Mouse (Mus musculus) midbrain, embryonic 14.5 days (tissue): ENCODE results near the gene Nuak1. TPM values are rescaled to one million over a fixed set of nuclear protein-coding genes. Genes with fewer than 3 reads are reported as not detected.

Experiments
- ATAC-seq: fragments of 200-750 bp; cut with Nextera tagmentation; 2 replicates; pipeline ENCODE4 v1.8.0; 2017; ENCODE audit warnings: moderate number of reproducible peaks, moderate library complexity; ENCODE audit not compliant: low FRiP score, low TSS enrichment
- DNase-seq: peaks from one replicate; pipeline ENCODE4 v3.0.0-alpha.2; 2015
- H3K27ac ChIP-seq: fragments of 300-500 bp; sonication (generic); replicated peaks from 2 replicates; pipeline ENCODE4 v1.5.1; 2014; ENCODE audit warnings: mild to moderate bottlenecking, low read depth, low read length, moderate library complexity
- H3K27me3 ChIP-seq: fragments of 300-500 bp; sonication (generic); 2 replicates; pipeline ENCODE4 v1.6.1; 2014; ENCODE audit warnings: low read length, control low read depth, mixed read lengths; ENCODE audit not compliant: control insufficient read depth, insufficient read depth
- H3K36me3 ChIP-seq: fragments of 300-500 bp; sonication (generic); 2 replicates; pipeline ENCODE4 v1.6.1; 2014; ENCODE audit warnings: low read length, control low read depth; ENCODE audit not compliant: control insufficient read depth, insufficient read depth
- H3K4me1 ChIP-seq: fragments of 300-500 bp; sonication (generic); 2 replicates; pipeline ENCODE4 v1.6.1; 2014; ENCODE audit warnings: mild to moderate bottlenecking, antibody characterized with exemption, low read length, control low read depth; ENCODE audit not compliant: control insufficient read depth, insufficient read depth
- H3K4me2 ChIP-seq: fragments of 300-500 bp; sonication (generic); 2 replicates; pipeline ENCODE4 v1.6.1; 2014; ENCODE audit warnings: mild to moderate bottlenecking, low read length, moderate library complexity
- H3K4me3 ChIP-seq: fragments of 300-500 bp; sonication (generic); replicated peaks from 2 replicates; pipeline ENCODE4 v1.5.1; 2014; ENCODE audit warnings: low read depth, low read length
- H3K9ac ChIP-seq: fragments of 300-500 bp; sonication (generic); replicated peaks from 2 replicates; pipeline ENCODE4 v1.6.1; 2014; ENCODE audit warnings: mild to moderate bottlenecking, low read length, moderate library complexity
- H3K9me3 ChIP-seq: fragments of 300-500 bp; sonication (generic); 2 replicates; pipeline ENCODE4 v1.6.1; 2016; ENCODE audit warnings: low read length, control low read depth, mixed read lengths; ENCODE audit not compliant: control insufficient read depth
- WGBS: fragments of 180-500 bp; shearing (Covaris S2); extraction: QIAGEN DNeasy Blood & Tissue Kit; methylation state at CpG from one replicate; pipeline ENCODE4 v1.1.7; 2014; 5-methylcytosine and 5-hydroxymethylcytosine counted together
- polyA plus RNA-seq: library from polyadenylated mRNA; unstranded; fragments of >200 nt; fragmentation: Nextera tagmentation; extraction: Ambion mirVana; gene quantifications from 2 replicates; pipeline ENCODE4 v1.2.1, GENCODE M21; 2014

The Nuak1 gene
- polyA plus RNA-seq, 1 experiment from 2014 or later = 5.4 TPM

- 0 out of 2 replicates have a peak, but pooled peaks cover 4% of the 10 kb centered on the region for H3K4me1 ChIP-seq
- H3K27ac ChIP-seq = no peak overlapping the region
- H3K27me3 ChIP-seq = no peaks in the 10 kb centered on the region
- H3K4me2 ChIP-seq = no peak overlapping the region
- DNase-seq (no peak), ATAC-seq (no peak)
- H3K9ac ChIP-seq = no peak overlapping the region
- H3K9me3 ChIP-seq = no peaks in the 10 kb centered on the region
- no peak overlapping the region for H3K4me3 ChIP-seq
- H3K36me3 ChIP-seq = no peaks in the 10 kb centered on the region
- 74% methylated on average over 7 of the region's 7 CpGs for WGBS
Observed at GRCm38 (mm10) chr10:84424374-84424773, 16.0 kb downstream of the Nuak1 start.

- Histone ChIP-seq H3K4me3 (no peak overlapping the region), H3K4me1 (0 out of 2 replicates have a peak, but pooled peaks cover 4% of the 10 kb centered on the region), H3K9ac (no peak overlapping the region), H3K4me2 (no peak overlapping the region), H3K27me3 (no peaks in the 10 kb centered on the region), H3K36me3 (no peaks in the 10 kb centered on the region), H3K27ac (no peak overlapping the region), H3K9me3 (no peaks in the 10 kb centered on the region)
- no peak for DNase-seq
- ATAC-seq = no peak
- WGBS = 93% methylated on average over 5 of the region's 5 CpGs
Observed at GRCm38 (mm10) chr10:84423903-84424302, 16.5 kb downstream of the Nuak1 start.

- Histone ChIP-seq H3K27me3 (no peaks in the 10 kb centered on the region), H3K4me1 (no peaks in the 10 kb centered on the region), H3K27ac (no peak overlapping the region), H3K9me3 (no peaks in the 10 kb centered on the region), H3K4me2 (no peak overlapping the region), H3K9ac (no peak overlapping the region), H3K36me3 (no peaks in the 10 kb centered on the region), H3K4me3 (no peak overlapping the region)
- 93% methylated on average over 6 of the region's 6 CpGs for WGBS
- no peak for ATAC-seq
- DNase-seq = no peak
Observed at GRCm38 (mm10) chr10:84420589-84420988, 19.8 kb downstream of the Nuak1 start.

- no peaks in the 10 kb centered on the region for H3K4me1 ChIP-seq
- no peak overlapping the region for H3K4me2 ChIP-seq
- H3K9me3 ChIP-seq = no peaks in the 10 kb centered on the region
- no peak overlapping the region for H3K4me3 ChIP-seq
- ATAC-seq (no peak), DNase-seq (no peak)
- no peak overlapping the region for H3K9ac ChIP-seq
- H3K27me3 ChIP-seq = no peaks in the 10 kb centered on the region
- no peaks in the 10 kb centered on the region for H3K36me3 ChIP-seq
- H3K27ac ChIP-seq = no peak overlapping the region
Observed at GRCm38 (mm10) chr10:84418421-84418820, 22.0 kb downstream of the Nuak1 start.

GRCm38 (mm10) chr10:84416752-84417151 lies 23.6 kb downstream of the Nuak1 start:
- no peak for ATAC-seq
- Histone ChIP-seq H3K36me3 (no peaks in the 10 kb centered on the region), H3K27me3 (no peaks in the 10 kb centered on the region), H3K4me1 (0 out of 2 replicates have a peak, but pooled peaks cover 4% of the 10 kb centered on the region), H3K27ac (0 out of 2 replicates have a peak overlapping the region, but pooled peaks have one; percentile 13), H3K4me3 (no peak overlapping the region), H3K4me2 (no peak overlapping the region), H3K9me3 (no peaks in the 10 kb centered on the region), H3K9ac (no peak overlapping the region)
- WGBS = 90% methylated on average over 8 of the region's 8 CpGs
- DNase-seq = no peak

DNA sequence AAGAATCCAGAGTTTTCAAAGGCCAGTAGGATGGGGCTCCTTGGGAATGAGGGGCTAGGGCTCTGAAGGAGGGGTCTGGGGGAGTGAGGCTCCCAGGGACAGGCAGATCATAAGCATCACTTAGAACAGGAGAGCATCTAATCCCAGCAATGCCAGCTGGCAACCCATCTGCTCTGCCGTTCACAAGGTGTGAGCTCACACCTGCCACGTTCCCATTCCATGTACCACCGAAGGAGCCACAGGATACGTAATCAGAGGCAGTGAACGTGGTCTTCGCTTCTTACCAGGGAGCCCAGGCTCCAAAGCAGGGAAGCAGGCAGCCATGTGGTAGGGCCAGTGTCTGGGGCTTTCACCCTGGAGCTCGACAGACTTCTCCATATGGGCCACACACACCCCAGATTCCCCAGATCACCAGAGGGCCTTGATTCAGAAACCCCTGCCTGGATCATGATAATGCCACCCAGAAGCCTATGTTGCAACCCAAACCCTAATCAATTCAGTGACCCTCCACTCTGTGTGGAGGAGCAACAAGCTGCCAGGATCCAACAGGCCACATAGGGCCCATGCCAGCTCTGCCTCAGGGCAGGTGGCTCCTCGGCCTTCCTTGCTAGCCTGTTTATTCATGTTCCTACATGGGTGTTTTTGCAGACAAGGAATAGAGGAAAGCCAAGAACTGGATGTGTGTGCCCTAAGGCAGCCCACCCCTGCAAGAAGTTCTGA lies 25.3 kb downstream of the Nuak1 start:
- no peaks in the 10 kb centered on the region for H3K9me3 ChIP-seq
- peaks cover 15% of the 10 kb centered on the region; the same call in 1 of the 2 replicates for H3K4me1 ChIP-seq
- H3K4me3 ChIP-seq = no peak overlapping the region
- no peak overlapping the region for H3K9ac ChIP-seq
- H3K27ac ChIP-seq = no peak overlapping the region
- no peaks in the 10 kb centered on the region for H3K27me3 ChIP-seq
- no peak overlapping the region for H3K4me2 ChIP-seq
- 75% methylated on average over 8 of the region's 8 CpGs for WGBS
- H3K36me3 ChIP-seq = no peaks in the 10 kb centered on the region
- DNase-seq = no peak
- no peak for ATAC-seq

- Histone ChIP-seq H3K9ac (no peak overlapping the region), H3K27ac (0 out of 2 replicates have a peak overlapping the region, but pooled peaks have one; percentile 37), H3K4me1 (peaks cover 21% of the 10 kb centered on the region), H3K9me3 (no peaks in the 10 kb centered on the region), H3K4me2 (no peak overlapping the region), H3K4me3 (no peak overlapping the region), H3K27me3 (no peaks in the 10 kb centered on the region), H3K36me3 (0 out of 2 replicates have a peak, but pooled peaks cover 2% of the 10 kb centered on the region)
- DNase-seq (peak; percentile 65), ATAC-seq (no peak)
- 66% methylated on average over 6 of the region's 6 CpGs for WGBS
Observed at GRCm38 (mm10) chr10:84413310-84413709, 27.1 kb downstream of the Nuak1 start.

DNA sequence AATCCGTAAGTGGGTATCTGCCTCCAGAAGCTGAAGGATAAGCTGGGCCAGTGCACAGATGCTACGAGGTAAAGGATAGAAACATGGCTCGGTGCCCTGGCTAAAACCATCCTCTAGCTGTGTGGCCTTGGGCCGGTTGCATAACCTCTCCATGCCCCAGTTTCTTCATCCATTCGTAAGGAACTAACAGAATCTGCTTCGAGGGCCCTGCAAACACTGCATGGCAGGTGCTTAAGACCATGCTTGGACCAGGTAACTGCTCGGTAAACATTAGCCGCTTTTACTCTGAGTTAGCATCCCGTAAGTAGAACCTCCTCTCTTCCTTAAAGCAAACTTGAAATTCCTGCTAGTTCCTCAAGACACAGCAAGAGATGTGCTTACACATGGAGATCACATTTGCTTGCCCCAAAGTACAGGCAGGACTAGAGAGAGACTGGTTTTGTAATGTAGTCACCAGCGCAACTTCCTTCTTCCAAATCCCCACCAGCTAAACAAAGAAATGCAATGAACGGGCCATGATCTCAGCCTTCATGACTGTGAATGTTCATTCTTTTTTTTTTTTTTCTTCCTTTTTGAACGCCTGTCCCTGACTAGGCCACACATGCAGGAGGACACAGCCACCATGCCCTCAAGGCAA lies 28.0 kb downstream of the Nuak1 start:
- ATAC-seq (no peak), DNase-seq (no peak)
- Histone ChIP-seq H3K27me3 (no peaks in the 10 kb centered on the region), H3K4me1 (peaks cover 21% of the 10 kb centered on the region), H3K4me2 (no peak overlapping the region), H3K4me3 (no peak overlapping the region), H3K9me3 (no peaks in the 10 kb centered on the region), H3K36me3 (0 out of 2 replicates have a peak, but pooled peaks cover 2% of the 10 kb centered on the region), H3K27ac (0 out of 2 replicates have a peak overlapping the region, but pooled peaks have one; percentile 37), H3K9ac (no peak overlapping the region)
- 87% methylated on average over 12 of the region's 12 CpGs for WGBS
